Mouse (Mus musculus): ENCODE measurements around the gene Ints5. TPM values are rescaled to one million over a fixed set of nuclear protein-coding genes. Genes with fewer than 3 reads are reported as not detected.
"Not testable (repeated sequence)": the region's sequence is repeated elsewhere in the genome, so short reads cannot be mapped to it uniquely, and the experiment has no call there.

Ints5 gene
- polyA plus RNA-seq, 1 experiment from 2014 or later: 22.0 TPM

GRCm38 (mm10) chr19:8859018-8859417 lies 33.8 kb upstream of the Ints5 start:
- Histone ChIP-seq H3K27ac (ENCODE audit: low read depth, low read length) (no peak overlapping the region), H3K36me3 (ENCODE audit: control insufficient read depth, insufficient read depth, low read length) (no peaks in the 10 kb centered on the region), H3K4me2 (ENCODE audit: low read depth, low read length) (no peak overlapping the region), H3K4me1 (ENCODE audit: control insufficient read depth, insufficient read depth, low read length) (no peaks in the 10 kb centered on the region), H3K27me3 (ENCODE audit: control insufficient read depth, insufficient read depth, low read length) (no peaks in the 10 kb centered on the region), H3K9me3 (ENCODE audit: control insufficient read depth, low read length) (no peaks in the 10 kb centered on the region), H3K9ac (replicated peaks; ENCODE audit: low read depth, low read length) (no peak overlapping the region), H3K4me3 (ENCODE audit: low read depth, low read length) (no peak overlapping the region)
- no peak for ATAC-seq (ENCODE audit: low read depth)
- 17% methylated on average over 1 of the region's 1 CpGs for WGBS

GRCm38 (mm10) chr19:8864265-8864664 lies 28.5 kb upstream of the Ints5 start:
- ATAC-seq (ENCODE audit: low read depth): no peak
- Histone ChIP-seq H3K27ac (ENCODE audit: low read depth, low read length) (no peak overlapping the region), H3K4me3 (ENCODE audit: low read depth, low read length) (no peak overlapping the region), H3K27me3 (ENCODE audit: control insufficient read depth, insufficient read depth, low read length) (no peaks in the 10 kb centered on the region), H3K9me3 (ENCODE audit: control insufficient read depth, low read length) (no peaks in the 10 kb centered on the region), H3K4me1 (ENCODE audit: control insufficient read depth, insufficient read depth, low read length) (no peaks in the 10 kb centered on the region), H3K36me3 (ENCODE audit: control insufficient read depth, insufficient read depth, low read length) (no peaks in the 10 kb centered on the region), H3K4me2 (ENCODE audit: low read depth, low read length) (no peak overlapping the region), H3K9ac (replicated peaks; ENCODE audit: low read depth, low read length) (no peak overlapping the region)
- 87% methylated on average over 6 of the region's 6 CpGs for WGBS

GRCm38 (mm10) chr19:8870381-8870780 lies 22.4 kb upstream of the Ints5 start:
- H3K36me3 ChIP-seq (ENCODE audit: control insufficient read depth, insufficient read depth, low read length): peaks cover 20% of the 10 kb centered on the region
- not testable (repeated sequence) for H3K9me3 ChIP-seq (ENCODE audit: control insufficient read depth, low read length); ATAC-seq (ENCODE audit: low read depth); H3K27me3 ChIP-seq (ENCODE audit: control insufficient read depth, insufficient read depth, low read length); H3K27ac ChIP-seq (ENCODE audit: low read depth, low read length); H3K4me3 ChIP-seq (ENCODE audit: low read depth, low read length); H3K9ac ChIP-seq (replicated peaks; ENCODE audit: low read depth, low read length); H3K4me2 ChIP-seq (ENCODE audit: low read depth, low read length)
- WGBS: 95% methylated on average over 3 of the region's 3 CpGs
- H3K4me1 ChIP-seq (ENCODE audit: control insufficient read depth, insufficient read depth, low read length): peaks cover 11% of the 10 kb centered on the region

- H3K27ac ChIP-seq (ENCODE audit: low read depth, low read length): peak overlapping the region; percentile 78
- H3K4me3 ChIP-seq (ENCODE audit: low read depth, low read length): peak overlapping the region; percentile 98
- no peaks in the 10 kb centered on the region for H3K9me3 ChIP-seq (ENCODE audit: control insufficient read depth, low read length)
- H3K4me1 ChIP-seq (ENCODE audit: control insufficient read depth, insufficient read depth, low read length): peaks cover 11% of the 10 kb centered on the region
- no peaks in the 10 kb centered on the region; the same call in 1 of the 2 replicates for H3K27me3 ChIP-seq (ENCODE audit: control insufficient read depth, insufficient read depth, low read length)
- H3K36me3 ChIP-seq (ENCODE audit: control insufficient read depth, insufficient read depth, low read length): peaks cover 25% of the 10 kb centered on the region
- 61% methylated on average over 9 of the region's 9 CpGs for WGBS
- peak; percentile 33 for ATAC-seq (ENCODE audit: low read depth)
- peak overlapping the region; percentile 90 for H3K4me2 ChIP-seq (ENCODE audit: low read depth, low read length)
- peak overlapping the region; percentile 97 for H3K9ac ChIP-seq (replicated peaks; ENCODE audit: low read depth, low read length)
These were observed 22.0 kb upstream of the Ints5 start for GRCm38 (mm10) chr19:8870838-8871237.

GRCm38 (mm10) chr19:8871267-8872186 lies 21.3 kb upstream of the Ints5 start, which contains the start of gene Ubxn1:
Ubxn1 (plus strand) TSS chr19:8871496.
- no peaks in the 10 kb centered on the region for H3K9me3 ChIP-seq (ENCODE audit: control insufficient read depth, low read length)
- peak within 1 kb of the TSS; percentile 97 for H3K9ac ChIP-seq (replicated peaks; ENCODE audit: low read depth, low read length)
- H3K27me3 ChIP-seq (ENCODE audit: control insufficient read depth, insufficient read depth, low read length): no peaks in the 10 kb centered on the region; the same call in 1 of the 2 replicates
- H3K27ac ChIP-seq (ENCODE audit: low read depth, low read length): peak within 1 kb of the TSS; percentile 78
- H3K36me3 ChIP-seq (ENCODE audit: control insufficient read depth, insufficient read depth, low read length): peaks cover 30% of the 10 kb centered on the region
- H3K4me3 ChIP-seq (ENCODE audit: low read depth, low read length): peak within 1 kb of the TSS; percentile 98
- WGBS: under 1% methylated on average over 56 of the region's 59 CpGs
- peak within 1 kb of the TSS; percentile 90 for H3K4me2 ChIP-seq (ENCODE audit: low read depth, low read length)
- peaks cover 11% of the 10 kb centered on the region for H3K4me1 ChIP-seq (ENCODE audit: control insufficient read depth, insufficient read depth, low read length)
- peak; percentile 98 for ATAC-seq (ENCODE audit: low read depth)

GRCm38 (mm10) chr19:8872266-8872840 lies 20.5 kb upstream of the Ints5 start:
- Histone ChIP-seq H3K36me3 (ENCODE audit: control insufficient read depth, insufficient read depth, low read length) (peaks cover 34% of the 10 kb centered on the region), H3K27ac (ENCODE audit: low read depth, low read length) (no peak overlapping the region), H3K27me3 (ENCODE audit: control insufficient read depth, insufficient read depth, low read length) (no peaks in the 10 kb centered on the region; the same call in 1 of the 2 replicates), H3K4me2 (ENCODE audit: low read depth, low read length) (peak overlapping the region; percentile 90), H3K4me1 (ENCODE audit: control insufficient read depth, insufficient read depth, low read length) (peaks cover 11% of the 10 kb centered on the region), H3K9me3 (ENCODE audit: control insufficient read depth, low read length) (no peaks in the 10 kb centered on the region), H3K9ac (replicated peaks; ENCODE audit: low read depth, low read length) (peak overlapping the region; percentile 97), H3K4me3 (ENCODE audit: low read depth, low read length) (peak overlapping the region; percentile 98)
- WGBS: 80% methylated on average over 10 of the region's 10 CpGs
- no peak for ATAC-seq (ENCODE audit: low read depth)

GRCm38 (mm10) chr19:8875031-8875430 lies 17.8 kb upstream of the Ints5 start:
- Histone ChIP-seq H3K9ac (replicated peaks; ENCODE audit: low read depth, low read length) (no peak overlapping the region), H3K4me3 (ENCODE audit: low read depth, low read length) (no peak overlapping the region), H3K36me3 (ENCODE audit: control insufficient read depth, insufficient read depth, low read length) (peaks cover 34% of the 10 kb centered on the region), H3K4me2 (ENCODE audit: low read depth, low read length) (no peak overlapping the region), H3K27ac (ENCODE audit: low read depth, low read length) (no peak overlapping the region), H3K4me1 (ENCODE audit: control insufficient read depth, insufficient read depth, low read length) (peaks cover 19% of the 10 kb centered on the region), H3K27me3 (ENCODE audit: control insufficient read depth, insufficient read depth, low read length) (no peaks in the 10 kb centered on the region; the same call in 1 of the 2 replicates), H3K9me3 (ENCODE audit: control insufficient read depth, low read length) (no peaks in the 10 kb centered on the region)
- 95% methylated on average over 7 of the region's 7 CpGs for WGBS
- ATAC-seq (ENCODE audit: low read depth): no peak

GRCm38 (mm10) chr19:8880311-8881033 lies 12.3 kb upstream of the Ints5 start, which contains the start of gene Uqcc3:
Uqcc3 (minus strand) TSS chr19:8880923.
- Histone ChIP-seq H3K27ac (ENCODE audit: low read depth, low read length) (peak within 1 kb of the TSS; percentile 85), H3K9me3 (ENCODE audit: control insufficient read depth, low read length) (no peaks in the 10 kb centered on the region), H3K4me1 (ENCODE audit: control insufficient read depth, insufficient read depth, low read length) (peaks cover 10% of the 10 kb centered on the region; the same call in 1 of the 2 replicates), H3K4me3 (ENCODE audit: low read depth, low read length) (peak within 1 kb of the TSS; percentile 76), H3K9ac (replicated peaks; ENCODE audit: low read depth, low read length) (peak within 1 kb of the TSS; percentile 82), H3K36me3 (ENCODE audit: control insufficient read depth, insufficient read depth, low read length) (peaks cover 12% of the 10 kb centered on the region), H3K4me2 (ENCODE audit: low read depth, low read length) (peak within 1 kb of the TSS; percentile 91), H3K27me3 (ENCODE audit: control insufficient read depth, insufficient read depth, low read length) (no peaks in the 10 kb centered on the region)
- peak; percentile 97 for ATAC-seq (ENCODE audit: low read depth)
- under 1% methylated on average over 42 of the region's 42 CpGs for WGBS
